Mouse (Mus musculus) heart, postnatal 14 days (tissue): ENCODE data around the gene Syt9. TPM values are rescaled to one million over a fixed set of nuclear protein-coding genes. Genes with fewer than 3 reads are reported as not detected.

ENCODE experiments used
- total RNA-seq, 2 experiments: library from RNA; stranded (reverse); gene quantifications; 2 replicates each; pipeline ENCODE4 v1.2.3; 2021

Gene Syt9
- total RNA-seq, 2 experiments from 2014 or later = 0.17 TPM; not detected in 1

Other genes with a start within 250 kb of the Syt9 start
- not detected for gene Olfr715, start 239.6 kb upstream of the Syt9 start, total RNA-seq
- not detected for gene Olfr716, start 232.4 kb upstream of the Syt9 start, total RNA-seq
- gene Nlrp14, start 203.7 kb upstream of the Syt9 start, total RNA-seq = not detected
- gene Rbmxl2, start 161.3 kb upstream of the Syt9 start, total RNA-seq = under 1 TPM; 0.19 to 0.20 TPM
- 1 to 10 TPM; 5.6 to 9.0 TPM for gene Olfml1, start 196.7 kb downstream of the Syt9 start, total RNA-seq
- 10 to 100 TPM; 15.9 to 17.0 TPM for gene Ppfibp2, start 224.5 kb downstream of the Syt9 start, total RNA-seq